Mouse (Mus musculus): ENCODE measurements at regions not wholly inside any gene's neighbourhood (a gene's known extent, or its start where the extent isn't known, plus 50 kb on each side); places are given as distances from the start of the nearest gene placed in this dataset.

DNA sequence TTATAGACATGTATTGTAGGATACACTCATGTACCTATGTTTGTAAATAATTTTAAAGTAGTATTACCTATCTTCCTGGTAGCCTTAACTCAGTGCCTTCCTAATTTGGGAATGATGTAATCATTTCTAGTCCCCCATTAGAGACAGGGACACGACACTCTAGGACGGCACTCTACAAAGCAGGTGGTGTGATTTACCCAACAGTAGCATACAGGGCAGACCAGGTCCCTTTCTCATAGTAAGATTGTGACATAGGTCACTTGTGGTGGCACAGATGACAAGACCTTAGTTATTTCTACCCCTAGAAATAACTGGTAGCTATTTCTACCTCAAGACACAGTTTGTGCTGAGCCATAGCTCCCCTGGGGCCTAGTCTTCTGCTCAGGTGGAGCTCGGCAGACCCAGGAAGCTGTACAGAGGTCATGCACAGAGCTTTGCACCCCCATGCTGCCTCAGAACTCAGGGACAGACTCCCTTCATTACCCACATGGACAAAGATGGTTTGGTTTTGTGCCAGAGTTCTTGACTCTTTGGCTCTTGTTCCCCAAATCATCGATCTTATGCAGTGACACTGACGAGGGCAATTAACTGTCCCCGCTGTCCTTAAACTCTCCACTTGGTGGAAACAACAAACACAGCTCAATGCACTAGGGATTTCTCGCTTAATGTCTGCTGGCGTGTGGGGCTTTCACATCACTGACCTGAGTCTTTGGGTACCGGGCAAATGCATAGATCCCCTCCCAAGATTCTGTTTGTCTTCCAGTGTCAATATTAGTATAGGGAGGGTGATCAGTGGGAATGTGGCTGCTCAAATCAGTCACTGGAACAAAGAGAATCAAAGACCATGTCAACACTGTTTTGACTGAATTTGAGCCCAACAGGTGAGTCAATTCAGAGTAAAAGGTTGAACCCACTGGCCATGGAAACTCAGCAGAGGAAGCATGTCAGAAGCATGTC is 108.5 kb upstream of the Cox10 start:
- no peak for ATAC-seq (ENCODE audit: extremely low read depth, insufficient number of reproducible peaks, low FRiP score, low TSS enrichment)
- Histone ChIP-seq H3K9ac (no peak overlapping the region), H3K27me3 (replicated peaks) (no peaks in the 10 kb centered on the region), H3K27ac (replicated peaks) (no peak overlapping the region), H3K4me1 (no peaks in the 10 kb centered on the region), H3K9me3 (no peaks in the 10 kb centered on the region), H3K36me3 (no peaks in the 10 kb centered on the region), H3K4me2 (no peak overlapping the region), H3K4me3 (no peak overlapping the region)
- 64% methylated on average over 9 of the region's 9 CpGs for WGBS

GRCm38 (mm10) chr11:64187007-64187406 is 107.7 kb upstream of the Cox10 start:
- Histone ChIP-seq H3K36me3 (no peaks in the 10 kb centered on the region), H3K9me3 (no peaks in the 10 kb centered on the region), H3K4me3 (no peak overlapping the region), H3K4me1 (no peaks in the 10 kb centered on the region), H3K4me2 (no peak overlapping the region), H3K27me3 (replicated peaks) (no peaks in the 10 kb centered on the region), H3K9ac (no peak overlapping the region), H3K27ac (replicated peaks) (no peak overlapping the region)
- WGBS, result 43% methylated on average over 3 of the region's 3 CpGs
- ATAC-seq (ENCODE audit: extremely low read depth, insufficient number of reproducible peaks, low FRiP score, low TSS enrichment), result no peak

GRCm38 (mm10) chr11:64186590-64186989 is 107.3 kb upstream of the Cox10 start:
- Histone ChIP-seq H3K4me2 (no peak overlapping the region), H3K4me1 (no peaks in the 10 kb centered on the region), H3K4me3 (no peak overlapping the region), H3K9ac (no peak overlapping the region), H3K27ac (replicated peaks) (no peak overlapping the region), H3K9me3 (no peaks in the 10 kb centered on the region), H3K36me3 (no peaks in the 10 kb centered on the region), H3K27me3 (replicated peaks) (no peaks in the 10 kb centered on the region)
- ATAC-seq (ENCODE audit: extremely low read depth, insufficient number of reproducible peaks, low FRiP score, low TSS enrichment), result no peak
- WGBS, result 71% methylated on average over 2 of the region's 2 CpGs

- Histone ChIP-seq H3K4me3 (no peak overlapping the region), H3K36me3 (no peaks in the 10 kb centered on the region), H3K27me3 (replicated peaks) (peaks cover 12% of the 10 kb centered on the region; the same call in 1 of the 2 replicates), H3K4me1 (no peaks in the 10 kb centered on the region), H3K27ac (replicated peaks) (no peak overlapping the region), H3K9ac (no peak overlapping the region), H3K9me3 (no peaks in the 10 kb centered on the region), H3K4me2 (no peak overlapping the region)
- no peak for ATAC-seq (ENCODE audit: extremely low read depth, insufficient number of reproducible peaks, low FRiP score, low TSS enrichment)
- 24% methylated on average over 2 of the region's 2 CpGs for WGBS
Observed at GRCm38 (mm10) chr11:64180036-64180435, 100.8 kb upstream of the Cox10 start.

DNA sequence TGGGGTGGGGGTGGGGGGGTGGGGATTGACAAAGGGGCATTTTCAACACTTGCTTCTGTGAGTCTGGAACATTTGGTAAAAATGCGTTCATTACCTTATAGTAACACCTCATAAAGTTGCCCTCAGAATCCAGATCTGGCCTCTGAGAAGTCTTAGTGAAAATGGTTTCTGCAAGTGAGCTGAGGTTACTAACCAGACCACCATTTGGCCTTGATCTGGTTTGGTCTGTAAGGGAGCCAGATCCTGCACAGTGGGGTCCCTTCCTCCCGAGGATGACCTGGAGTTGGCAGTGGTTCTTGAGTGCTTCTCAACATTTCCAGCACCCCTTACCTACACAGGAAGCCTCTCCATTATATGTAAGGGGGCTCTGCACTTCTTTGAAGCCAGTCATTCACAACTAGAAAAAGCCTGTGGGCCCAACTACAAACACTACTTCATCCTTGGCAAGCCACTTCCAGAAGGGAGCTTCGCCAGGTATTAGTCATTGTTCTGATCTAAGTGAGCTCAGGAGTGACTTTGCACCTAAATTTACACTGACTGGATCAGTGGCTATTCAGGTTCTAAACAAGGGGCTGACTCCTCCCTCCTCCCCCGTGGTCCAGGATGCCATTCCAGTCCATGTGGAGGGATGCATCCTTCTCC is 94.3 kb upstream of the Cox10 start:
- no peak for ATAC-seq (ENCODE audit: extremely low read depth, insufficient number of reproducible peaks, low FRiP score, low TSS enrichment)
- no peaks in the 10 kb centered on the region for H3K9me3 ChIP-seq
- no peak overlapping the region for H3K4me3 ChIP-seq
- no peaks in the 10 kb centered on the region for H3K36me3 ChIP-seq
- peaks cover 12% of the 10 kb centered on the region for H3K27me3 ChIP-seq (replicated peaks)
- WGBS, result 52% methylated on average over 4 of the region's 4 CpGs
- peaks cover 4% of the 10 kb centered on the region for H3K4me1 ChIP-seq
- no peak overlapping the region for H3K27ac ChIP-seq (replicated peaks)
- H3K4me2 ChIP-seq, result no peak overlapping the region
- no peak overlapping the region for H3K9ac ChIP-seq

DNA sequence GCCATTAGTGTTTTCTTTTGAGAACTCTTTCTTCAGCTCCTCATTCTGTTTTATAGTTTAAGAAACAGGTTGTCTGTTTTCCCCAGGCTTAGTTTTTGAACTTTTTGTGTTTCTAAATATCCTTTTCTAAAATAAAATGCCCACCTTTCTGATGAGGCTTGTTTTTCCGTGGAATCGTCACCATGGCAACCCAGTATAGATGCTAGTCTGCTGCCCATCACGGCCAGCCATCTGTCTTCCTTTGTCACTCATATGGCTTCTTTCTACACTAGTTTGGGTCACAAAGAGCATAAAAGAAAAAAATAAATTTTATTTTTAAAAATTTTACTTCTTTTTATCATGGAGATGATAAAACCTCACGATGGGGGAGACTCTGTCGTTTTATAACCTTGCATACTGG is 93.7 kb upstream of the Cox10 start:
- no peak for ATAC-seq (ENCODE audit: extremely low read depth, insufficient number of reproducible peaks, low FRiP score, low TSS enrichment)
- H3K27me3 ChIP-seq (replicated peaks), result peaks cover 14% of the 10 kb centered on the region

GRCm38 (mm10) chr11:64168626-64169025 is 89.4 kb upstream of the Cox10 start:
- no peak for ATAC-seq (ENCODE audit: extremely low read depth, insufficient number of reproducible peaks, low FRiP score, low TSS enrichment)

More for the DNA sequence above, 93.7 kb upstream of the Cox10 start:
- H3K27ac ChIP-seq (replicated peaks), result no peak overlapping the region
- H3K9ac ChIP-seq, result no peak overlapping the region
- no peak overlapping the region for H3K4me3 ChIP-seq
- WGBS, result 69% methylated on average over 5 of the region's 5 CpGs
- no peaks in the 10 kb centered on the region for H3K36me3 ChIP-seq
- H3K9me3 ChIP-seq, result no peaks in the 10 kb centered on the region
- H3K4me1 ChIP-seq, result peaks cover 9% of the 10 kb centered on the region
- H3K4me2 ChIP-seq, result no peak overlapping the region

DNA sequence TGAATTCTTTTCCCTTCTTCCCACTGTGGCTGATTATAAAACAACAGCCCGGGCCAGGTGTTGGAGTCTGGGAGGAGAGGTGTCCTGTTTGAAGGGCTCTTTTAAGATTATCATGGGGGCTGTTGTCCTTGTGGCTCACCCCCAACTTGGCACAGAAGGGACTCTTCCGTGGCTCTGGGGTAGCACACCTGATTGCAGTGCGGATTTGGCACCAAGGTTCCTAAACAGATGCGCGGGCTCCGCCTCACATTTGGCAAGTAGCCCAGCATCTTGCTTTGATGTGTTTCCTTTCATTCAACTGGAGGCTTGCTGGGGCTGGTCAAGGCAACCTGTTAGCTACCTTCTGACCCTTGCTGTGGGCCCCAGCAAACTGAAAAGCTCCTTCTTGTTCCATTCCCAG is 85.5 kb upstream of the Cox10 start:
- no peak overlapping the region for H3K9ac ChIP-seq
- peaks cover 9% of the 10 kb centered on the region for H3K4me1 ChIP-seq
- peaks cover 14% of the 10 kb centered on the region; the same call in 1 of the 2 replicates for H3K27me3 ChIP-seq (replicated peaks)
- no peak overlapping the region for H3K4me2 ChIP-seq
- WGBS, result 60% methylated on average over 6 of the region's 6 CpGs
- H3K27ac ChIP-seq (replicated peaks), result no peak overlapping the region
- no peak overlapping the region for H3K4me3 ChIP-seq
- H3K36me3 ChIP-seq, result no peaks in the 10 kb centered on the region
- no peak for ATAC-seq (ENCODE audit: extremely low read depth, insufficient number of reproducible peaks, low FRiP score, low TSS enrichment)
- no peaks in the 10 kb centered on the region for H3K9me3 ChIP-seq

More at GRCm38 (mm10) chr11:64168626-64169025, 89.4 kb upstream of the Cox10 start:
- H3K27me3 ChIP-seq (replicated peaks), result peaks cover 14% of the 10 kb centered on the region
- WGBS, result 34% methylated on average over 8 of the region's 8 CpGs
- no peaks in the 10 kb centered on the region for H3K36me3 ChIP-seq
- no peaks in the 10 kb centered on the region for H3K9me3 ChIP-seq
- no peak overlapping the region for H3K27ac ChIP-seq (replicated peaks)
- peaks cover 9% of the 10 kb centered on the region for H3K4me1 ChIP-seq
- no peak overlapping the region for H3K4me3 ChIP-seq
- no peak overlapping the region for H3K9ac ChIP-seq
- no peak overlapping the region for H3K4me2 ChIP-seq

DNA sequence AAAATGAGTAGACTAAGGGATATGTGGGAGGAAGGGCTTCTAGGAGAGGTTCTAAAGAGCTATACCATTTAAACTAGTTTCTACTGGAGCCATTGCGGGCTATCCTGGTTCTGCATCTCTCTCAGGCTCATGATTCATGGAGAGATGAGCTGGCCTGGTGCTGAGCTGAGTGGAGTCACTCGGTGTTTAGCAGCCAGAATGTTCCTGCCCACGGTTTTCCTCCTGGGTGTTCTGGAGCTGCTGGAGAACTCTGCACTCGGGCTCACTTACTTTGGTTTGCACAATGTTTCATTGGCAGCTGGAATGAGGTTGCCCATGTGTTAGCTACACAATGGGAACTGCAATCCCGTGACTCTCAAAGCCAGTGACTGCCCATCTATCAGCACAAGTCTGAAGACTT is 79.0 kb upstream of the Cox10 start:
- no peak for ATAC-seq (ENCODE audit: extremely low read depth, insufficient number of reproducible peaks, low FRiP score, low TSS enrichment)
- Histone ChIP-seq H3K9me3 (no peaks in the 10 kb centered on the region), H3K4me1 (no peaks in the 10 kb centered on the region), H3K9ac (no peak overlapping the region), H3K4me2 (no peak overlapping the region), H3K27me3 (replicated peaks) (0 out of 2 replicates have a peak, but pooled peaks cover 5% of the 10 kb centered on the region), H3K27ac (replicated peaks) (no peak overlapping the region), H3K4me3 (no peak overlapping the region), H3K36me3 (no peaks in the 10 kb centered on the region)
- WGBS, result 75% methylated on average over 5 of the region's 5 CpGs

DNA sequence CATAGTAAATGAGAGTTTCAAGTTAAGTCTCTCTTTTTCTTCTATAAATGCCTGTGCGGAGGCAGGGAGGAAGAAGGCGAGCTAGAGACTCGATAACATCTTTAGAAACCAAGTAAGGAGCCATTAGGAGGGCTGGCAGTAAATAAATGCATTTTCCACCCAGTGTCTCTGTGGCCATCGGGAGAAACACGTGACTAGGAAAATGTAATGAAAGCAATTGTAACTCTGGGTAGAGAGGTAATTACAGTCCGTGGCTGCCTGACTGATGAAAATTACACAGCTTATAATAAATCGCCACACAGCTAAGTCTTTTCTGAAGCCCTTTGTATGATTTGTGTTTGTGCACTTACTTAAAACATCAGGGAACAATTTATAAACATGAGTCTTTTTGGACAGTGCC is 77.4 kb upstream of the Cox10 start:
- Histone ChIP-seq H3K4me3 (no peak overlapping the region), H3K4me1 (no peaks in the 10 kb centered on the region), H3K36me3 (no peaks in the 10 kb centered on the region), H3K9me3 (no peaks in the 10 kb centered on the region), H3K27me3 (replicated peaks) (0 out of 2 replicates have a peak, but pooled peaks cover 5% of the 10 kb centered on the region), H3K9ac (no peak overlapping the region), H3K27ac (replicated peaks) (no peak overlapping the region), H3K4me2 (no peak overlapping the region)
- ATAC-seq (ENCODE audit: extremely low read depth, insufficient number of reproducible peaks, low FRiP score, low TSS enrichment), result no peak
- WGBS, result 81% methylated on average over 7 of the region's 7 CpGs

DNA sequence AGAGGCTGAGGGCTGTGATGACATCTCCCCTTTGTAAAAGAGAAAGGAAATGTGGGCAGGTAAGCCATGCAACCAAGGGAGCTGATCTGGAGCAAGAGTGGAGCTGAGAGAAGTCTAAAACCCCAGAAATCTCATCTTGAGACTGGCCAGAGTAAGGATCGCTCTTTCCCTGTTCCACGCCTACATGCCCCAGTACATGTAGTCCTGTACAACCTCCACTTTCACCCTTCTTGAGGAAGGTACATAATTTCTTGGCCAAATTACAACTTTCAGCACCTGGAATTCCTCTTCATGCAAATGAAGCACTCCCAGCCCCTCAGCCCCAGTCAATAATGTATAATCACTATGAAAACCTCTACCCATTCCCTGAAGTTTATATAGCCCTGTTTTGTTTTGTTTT is 60.2 kb upstream of the Cox10 start:
- ATAC-seq (ENCODE audit: extremely low read depth, insufficient number of reproducible peaks, low FRiP score, low TSS enrichment), result no peak
- Histone ChIP-seq H3K4me1 (no peaks in the 10 kb centered on the region), H3K36me3 (no peaks in the 10 kb centered on the region), H3K9ac (no peak overlapping the region), H3K27ac (replicated peaks) (no peak overlapping the region), H3K9me3 (no peaks in the 10 kb centered on the region), H3K4me3 (no peak overlapping the region), H3K27me3 (replicated peaks) (no peaks in the 10 kb centered on the region; the same call in 1 of the 2 replicates), H3K4me2 (no peak overlapping the region)
- 98% methylated on average over 2 of the region's 2 CpGs for WGBS

Measured in heart, embryonic 13.5 days (tissue).